Mouse (Mus musculus): Measurements from ENCODE around the gene A930017K11Rik.

DNA sequence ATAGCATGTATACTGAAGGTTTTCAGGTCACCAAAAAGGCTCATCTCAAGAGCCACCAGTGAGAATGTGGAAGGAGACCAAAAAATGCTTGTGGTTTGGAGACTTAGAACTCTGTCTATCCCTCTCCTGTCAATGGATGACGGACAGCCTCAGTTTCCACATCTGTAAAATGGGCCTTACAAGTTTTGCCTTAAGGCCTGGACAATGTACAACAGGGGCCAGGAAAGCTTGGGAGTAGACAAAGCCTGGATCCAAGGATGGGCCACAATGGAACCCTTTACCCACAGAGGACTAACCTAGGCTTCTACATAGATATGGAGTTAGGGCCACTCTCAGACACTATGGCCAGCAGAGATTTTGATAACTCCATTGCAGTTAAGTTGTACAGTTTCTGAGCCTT is 31.7 kb upstream of the A930017K11Rik start:
- no peak for TF ChIP-seq CTCF (conservative IDR thresholded peaks at IDR 0.05 in 1 of 2, IDR thresholded peaks at IDR 0.05 in 1 of 2; ENCODE audit: low read depth in 2 of 2, low read length in 2 of 2)
- TF ChIP-seq MEF2A (IDR thresholded peaks at IDR 0.05; ENCODE audit: borderline replicate concordance, low read depth, low read length) = no peak
- no peak for TF ChIP-seq ZKSCAN1 (IDR thresholded peaks at IDR 0.05; ENCODE audit: borderline replicate concordance, low read depth, low read length)
- TF ChIP-seq POLR2A (IDR thresholded peaks at IDR 0.05; ENCODE audit: low read depth, low read length) = no peak
- no peak for TF ChIP-seq ZMIZ1 (IDR thresholded peaks at IDR 0.05; ENCODE audit: low read depth, low read length)
- no peak for TF ChIP-seq BHLHE40 (IDR thresholded peaks at IDR 0.05; ENCODE audit: low read depth, low read length)

Data from CH12.LX (cell line).